Mouse (Mus musculus): Measurements from ENCODE around the gene Pip5k1b.
A peak's percentile ranks its signal among the peaks of the same experiment; 100 is the strongest.

The Pip5k1b gene

GRCm38 (mm10) chr19:24542293-24542675 lies 13.4 kb downstream of the Pip5k1b start:
- DNase-seq, result no peak

GRCm38 (mm10) chr19:24541669-24542292 lies 13.9 kb downstream of the Pip5k1b start:
- DNase-seq, result no peak

GRCm38 (mm10) chr19:24540952-24541668 lies 14.6 kb downstream of the Pip5k1b start:
- no peak for DNase-seq

- no peak for DNase-seq
These were observed 16.6 kb downstream of the Pip5k1b start for GRCm38 (mm10) chr19:24539041-24539440.

GRCm38 (mm10) chr19:24538181-24538580 lies 17.5 kb downstream of the Pip5k1b start:
- DNase-seq, result no peak

- no peak for DNase-seq
These were observed 18.0 kb downstream of the Pip5k1b start for GRCm38 (mm10) chr19:24537691-24538090.

- DNase-seq, result no peak
These were observed 18.8 kb downstream of the Pip5k1b start for GRCm38 (mm10) chr19:24536920-24537319.

GRCm38 (mm10) chr19:24536280-24536679 lies 19.4 kb downstream of the Pip5k1b start:
- no peak for DNase-seq

GRCm38 (mm10) chr19:24535161-24535560 lies 20.5 kb downstream of the Pip5k1b start:
- peak; percentile 63 for DNase-seq

- DNase-seq, result peak; percentile 92
These were observed 20.9 kb downstream of the Pip5k1b start for GRCm38 (mm10) chr19:24534733-24535132.

- DNase-seq, result no peak
These were observed 26.6 kb downstream of the Pip5k1b start for GRCm38 (mm10) chr19:24528910-24529561.

- peak; percentile 50 for DNase-seq
These were observed 27.4 kb downstream of the Pip5k1b start for GRCm38 (mm10) chr19:24528129-24528730.

- DNase-seq, result no peak
These were observed 28.1 kb downstream of the Pip5k1b start for GRCm38 (mm10) chr19:24527613-24527948.

- DNase-seq, result peak; percentile 34
These were observed 28.7 kb downstream of the Pip5k1b start for GRCm38 (mm10) chr19:24526731-24527612.

GRCm38 (mm10) chr19:24523476-24524313 lies 32.0 kb downstream of the Pip5k1b start:
- DNase-seq, result no peak

GRCm38 (mm10) chr19:24521997-24522396 lies 33.7 kb downstream of the Pip5k1b start:
- DNase-seq, result no peak

- DNase-seq, result no peak
These were observed 34.5 kb downstream of the Pip5k1b start for GRCm38 (mm10) chr19:24521146-24521545.

GRCm38 (mm10) chr19:24519732-24520409 lies 35.8 kb downstream of the Pip5k1b start:
- no peak for DNase-seq

GRCm38 (mm10) chr19:24518384-24518783 lies 37.3 kb downstream of the Pip5k1b start:
- DNase-seq, result no peak

GRCm38 (mm10) chr19:24517057-24517456 lies 38.6 kb downstream of the Pip5k1b start:
- DNase-seq, result peak; percentile 77

- DNase-seq, result no peak
These were observed 39.7 kb downstream of the Pip5k1b start for GRCm38 (mm10) chr19:24515941-24516340.

All from liver (tissue).